In the genomic region with DNA sequence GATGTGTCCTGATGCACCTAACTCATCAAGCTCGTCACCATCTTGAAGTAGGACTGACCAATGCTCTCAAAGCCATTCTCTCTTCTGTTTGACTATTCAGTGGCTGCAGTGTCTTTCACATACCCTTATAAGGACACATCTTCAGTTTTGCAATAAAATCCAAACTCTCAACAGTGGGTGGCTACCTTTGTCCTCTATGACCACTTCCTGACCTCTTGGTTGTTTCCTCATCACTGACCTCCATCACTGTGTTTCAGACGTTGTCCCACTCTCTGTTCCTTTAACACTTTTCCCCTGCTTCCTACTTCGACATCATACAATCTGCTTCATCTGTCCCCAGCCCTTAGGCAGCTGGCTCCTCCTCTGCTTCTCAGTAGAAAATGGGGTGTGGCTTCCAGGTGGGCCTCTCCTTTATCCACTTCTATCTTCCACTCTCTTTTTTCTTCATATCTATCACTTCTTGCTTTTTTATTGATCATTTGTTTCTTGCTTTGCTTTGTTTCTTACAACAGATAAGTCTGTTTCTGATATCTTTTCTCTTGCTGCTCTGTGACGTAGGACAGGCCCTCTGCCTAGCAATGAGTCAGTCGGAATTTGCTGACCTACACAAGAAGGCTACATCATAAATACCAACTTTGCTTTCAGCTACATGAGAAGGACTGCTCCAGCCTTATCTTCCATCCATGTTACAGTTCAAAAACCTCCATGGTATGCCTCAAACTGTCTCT, we compare ENCODE assay signal across 41 mouse cellular contexts. TPM values are rescaled to one million over a fixed set of nuclear protein-coding genes. Genes with fewer than 3 reads are reported as not detected.
DNase-seq lines count a peak whose midpoint lies in the region; ATAC-seq and TF ChIP-seq lines count a peak whose summit lies in the region.
"Had no signal": no experiment of that assay in that cellular context is flagged by ENCODE, and none has a peak within 500 bp of the region (broad histone marks: within the 10 kb centered on the region; RNA-seq: fewer than 3 reads in every experiment).

No protein-coding gene starts in this region.

- no peak overlapping the region for H3K4me3 ChIP-seq in liver, postnatal 0 days (ENCODE audit: low read depth, low read length)
- no peak overlapping the region for H3K4me3 ChIP-seq in liver, embryonic 12.5 days
- no peak overlapping the region for H3K4me3 ChIP-seq in intestine, postnatal 0 days (ENCODE audit: low read depth, low read length)
- H3K4me3 ChIP-seq: embryonic facial prominence, embryonic 10.5 days; embryonic facial prominence, embryonic 15.5 days; forebrain, embryonic 12.5 days; hindbrain, embryonic 13.5 days; layer of hippocampus, adult 2 months; liver, embryonic 13.5 days; myocyte; neural tube, embryonic 12.5 days had no signal

- no peaks in the 10 kb centered on the region for H3K27me3 ChIP-seq in liver, postnatal 0 days (ENCODE audit: insufficient read depth, low read length)
- no peaks in the 10 kb centered on the region for H3K27me3 ChIP-seq in liver, embryonic 12.5 days (replicated peaks)
- no peaks in the 10 kb centered on the region for H3K27me3 ChIP-seq in intestine, postnatal 0 days (replicated peaks; ENCODE audit: control insufficient read depth, insufficient read depth, low read length)
- H3K27me3 ChIP-seq: CH12.LX; embryonic facial prominence, embryonic 15.5 days; forebrain, embryonic 12.5 days; hindbrain, embryonic 13.5 days; liver, embryonic 13.5 days; neural tube, embryonic 12.5 days; Patski had no signal

- no peak overlapping the region for H3K4me2 ChIP-seq in liver, postnatal 0 days (ENCODE audit: low read depth, low read length)
- H3K4me2 ChIP-seq in liver, embryonic 12.5 days, result no peak overlapping the region
- H3K4me2 ChIP-seq in intestine, postnatal 0 days (replicated peaks; ENCODE audit: low read depth), result no peak overlapping the region
- H3K4me2 ChIP-seq: embryonic facial prominence, embryonic 15.5 days; forebrain, embryonic 12.5 days; heart, embryonic 11.5 days; hindbrain, embryonic 13.5 days; liver, embryonic 13.5 days; lung, embryonic 14.5 days; midbrain, embryonic 11.5 days; neural tube, embryonic 12.5 days had no signal

- H3K9me3 ChIP-seq in liver, postnatal 0 days (ENCODE audit: low read length), result no peaks in the 10 kb centered on the region
- H3K9me3 ChIP-seq in liver, embryonic 12.5 days (replicated peaks), result no peaks in the 10 kb centered on the region
- no peaks in the 10 kb centered on the region for H3K9me3 ChIP-seq in intestine, postnatal 0 days (ENCODE audit: control insufficient read depth)
- H3K9me3 ChIP-seq: embryonic facial prominence, embryonic 10.5 days; embryonic facial prominence, embryonic 15.5 days; forebrain, embryonic 12.5 days; hindbrain, embryonic 13.5 days; liver, embryonic 13.5 days; neural tube, embryonic 12.5 days had no signal

- H3K4me1 ChIP-seq in liver, postnatal 0 days (ENCODE audit: insufficient read depth), result no peaks in the 10 kb centered on the region
- H3K4me1 ChIP-seq in liver, embryonic 12.5 days, result no peaks in the 10 kb centered on the region
- no peaks in the 10 kb centered on the region for H3K4me1 ChIP-seq in intestine, postnatal 0 days (replicated peaks; ENCODE audit: control insufficient read depth, insufficient read depth, low read length)
- H3K4me1 ChIP-seq: embryonic facial prominence, embryonic 10.5 days; embryonic facial prominence, embryonic 15.5 days; forebrain, embryonic 12.5 days; hindbrain, embryonic 13.5 days; liver, embryonic 13.5 days; neural tube, embryonic 12.5 days had no signal

- H3K27ac ChIP-seq in liver, postnatal 0 days (ENCODE audit: low read depth), result no peak overlapping the region
- no peak overlapping the region for H3K27ac ChIP-seq in liver, embryonic 12.5 days
- no peak overlapping the region for H3K27ac ChIP-seq in intestine, postnatal 0 days (ENCODE audit: low read depth, low read length)
- H3K27ac ChIP-seq: embryonic facial prominence, embryonic 10.5 days; embryonic facial prominence, embryonic 15.5 days; forebrain, embryonic 12.5 days; hindbrain, embryonic 13.5 days; layer of hippocampus, adult 2 months; liver, embryonic 13.5 days; neural tube, embryonic 12.5 days had no signal

- no peaks in the 10 kb centered on the region for H3K36me3 ChIP-seq in liver, postnatal 0 days (replicated peaks; ENCODE audit: insufficient read depth, low read length)
- H3K36me3 ChIP-seq in liver, embryonic 12.5 days, result no peaks in the 10 kb centered on the region
- no peaks in the 10 kb centered on the region for H3K36me3 ChIP-seq in intestine, postnatal 0 days (ENCODE audit: control insufficient read depth, insufficient read depth)
- H3K36me3 ChIP-seq: embryonic facial prominence, embryonic 10.5 days; embryonic facial prominence, embryonic 15.5 days; forebrain, embryonic 12.5 days; hindbrain, embryonic 13.5 days; liver, embryonic 13.5 days; neural tube, embryonic 12.5 days had no signal

- TF ChIP-seq EP300 in liver, postnatal 0 days (IDR thresholded peaks at IDR 0.05; ENCODE audit: low read depth), result no peak

- 53% methylated on average over 5 of the region's 5 CpGs for WGBS in liver, postnatal 0 days (ENCODE audit: insufficient replicate concordance)
- WGBS in liver, embryonic 12.5 days (ENCODE audit: insufficient replicate concordance), result 47% methylated on average over 5 of the region's 5 CpGs
- WGBS in intestine, postnatal 0 days, result 42% methylated on average over 5 of the region's 5 CpGs

- DNase-seq in liver, postnatal 0 days, result no peak
- DNase-seq in 3T3-L1 (ENCODE audit: low read depth, low spot score), result peak; percentile 47
- no peak for DNase-seq in cerebellum, adult 11 months
- no peak for DNase-seq in MN1 (ENCODE audit: low spot score)
- DNase-seq in heart, postnatal 4 days, result no peak
- DNase-seq: adrenal gland, postnatal 25 days; cerebellum, adult 18-20 months; cerebellum, postnatal 14 days; forebrain, postnatal 0 days; gastrocnemius, postnatal 10 days; heart, postnatal 36 days; kidney, adult 2 months; kidney, postnatal 36 days; left cerebral cortex, postnatal 4 days; liver, embryonic 13.5 days; lung, embryonic 14.5 days; thymus, adult 18-20 months; thymus, postnatal 4 days had no signal

- H3K9ac ChIP-seq in liver, postnatal 0 days (replicated peaks), result no peak overlapping the region
- H3K9ac ChIP-seq in liver, embryonic 12.5 days, result no peak overlapping the region
- no peak overlapping the region for H3K9ac ChIP-seq in intestine, postnatal 0 days (ENCODE audit: low read depth, low read length)
- H3K9ac ChIP-seq: embryonic facial prominence, embryonic 15.5 days; forebrain, embryonic 12.5 days; forebrain, postnatal 0 days; hindbrain, embryonic 13.5 days; liver, embryonic 13.5 days; lung, embryonic 14.5 days; neural tube, embryonic 12.5 days had no signal

- no peak for TF ChIP-seq CTCF in liver, postnatal 0 days (IDR thresholded peaks at IDR 0.05; ENCODE audit: low read depth)
- no peak for TF ChIP-seq CTCF in intestine, postnatal 0 days (IDR thresholded peaks at IDR 0.05; ENCODE audit: low read depth)

- 0 out of 2 replicates have a peak, but pooled peaks have one; percentile 35 for ATAC-seq in liver, postnatal 0 days
- no peak for ATAC-seq in liver, embryonic 12.5 days
- peak; percentile 68 for ATAC-seq in common myeloid progenitor, adult 5-6 weeks (replicated peaks; ENCODE audit: low read depth, poor library complexity, severe bottlenecking)
- peak; percentile 89 for ATAC-seq in intestine, postnatal 0 days
- ATAC-seq: forebrain, postnatal 0 days; midbrain, embryonic 16.5 days; Patski had no signal

RNA-seq across cellular contexts. Expression of gene Calml3, which starts 14.1 kb away (rescaled TPM):
- polyA plus RNA-seq in liver, postnatal 0 days (2015; fragmentation: Nextera tagmentation; extraction: Ambion mirVana), result not detected in 2 replicates
- not detected in 2 replicates for polyA plus RNA-seq in liver, embryonic 12.5 days (2016; fragmentation: Nextera tagmentation; extraction: Ambion mirVana)
- total RNA-seq in common myeloid progenitor, adult 5-6 weeks (2017), result not detected in 2 replicates
- not detected in 2 replicates for polyA plus RNA-seq in intestine, postnatal 0 days (2015; fragmentation: Nextera tagmentation; extraction: Ambion mirVana)
- not detected for total RNA-seq in heart, postnatal 4 days (2021)
- total RNA-seq: adrenal gland, postnatal 25 days; CH12.LX; ES-E14; forebrain, postnatal 0 days; gastrocnemius, postnatal 10 days; heart, postnatal 36 days; layer of hippocampus, adult 2 months; layer of hippocampus, postnatal 25 days; left cerebral cortex, postnatal 4 days had no signal
- polyA plus RNA-seq: embryonic facial prominence, embryonic 10.5 days; forebrain, embryonic 12.5 days; forebrain, postnatal 0 days; hindbrain, embryonic 13.5 days; liver, embryonic 13.5 days; lung, embryonic 14.5 days; midbrain, embryonic 11.5 days; midbrain, embryonic 16.5 days; neural tube, embryonic 12.5 days; small intestine, adult 2 months had no signal

RNA-seq across cellular contexts. Expression of gene Calm4, which starts 19.4 kb away (rescaled TPM):
- polyA plus RNA-seq in liver, postnatal 0 days (2015; fragmentation: Nextera tagmentation; extraction: Ambion mirVana), result not detected in 2 replicates
- polyA plus RNA-seq in liver, embryonic 12.5 days (2016; fragmentation: Nextera tagmentation; extraction: Ambion mirVana), result not detected in 2 replicates
- total RNA-seq in common myeloid progenitor, adult 5-6 weeks (2017), result 0.23 TPM in 1 of 2 replicates, not detected in the other
- polyA plus RNA-seq in intestine, postnatal 0 days (2015; fragmentation: Nextera tagmentation; extraction: Ambion mirVana), result not detected in 2 replicates
- total RNA-seq in heart, postnatal 4 days (2021), result not detected
- total RNA-seq: adrenal gland, postnatal 25 days; CH12.LX; ES-E14; forebrain, postnatal 0 days; gastrocnemius, postnatal 10 days; heart, postnatal 36 days; layer of hippocampus, adult 2 months; layer of hippocampus, postnatal 25 days; left cerebral cortex, postnatal 4 days had no signal
- polyA plus RNA-seq: C2C12; embryonic facial prominence, embryonic 10.5 days; forebrain, embryonic 12.5 days; forebrain, postnatal 0 days; gonadal fat pad, adult 2 months; heart, embryonic 11.5 days; heart, embryonic 16.5 days; hindbrain, embryonic 13.5 days; kidney, adult 2 months; kidney, embryonic 16.5 days; liver, embryonic 13.5 days; lung, embryonic 14.5 days; midbrain, embryonic 11.5 days; midbrain, embryonic 16.5 days; neural tube, embryonic 12.5 days; Patski; small intestine, adult 2 months; stomach, embryonic 14.5 days had no signal

RNA-seq across cellular contexts. Expression of gene Calm5, which starts 35.8 kb away (rescaled TPM):
- not detected in 2 replicates for polyA plus RNA-seq in liver, postnatal 0 days (2015; fragmentation: Nextera tagmentation; extraction: Ambion mirVana)
- polyA plus RNA-seq in liver, embryonic 12.5 days (2016; fragmentation: Nextera tagmentation; extraction: Ambion mirVana), result not detected in 2 replicates
- total RNA-seq in common myeloid progenitor, adult 5-6 weeks (2017), result not detected in 2 replicates
- polyA plus RNA-seq in intestine, postnatal 0 days (2015; fragmentation: Nextera tagmentation; extraction: Ambion mirVana), result not detected in 2 replicates
- total RNA-seq in heart, postnatal 4 days (2021), result not detected
- total RNA-seq: adrenal gland, postnatal 25 days; CH12.LX; ES-E14; forebrain, postnatal 0 days; gastrocnemius, postnatal 10 days; heart, postnatal 36 days; layer of hippocampus, adult 2 months; layer of hippocampus, postnatal 25 days; left cerebral cortex, postnatal 4 days had no signal
- polyA plus RNA-seq: C2C12; embryonic facial prominence, embryonic 10.5 days; forebrain, embryonic 12.5 days; forebrain, postnatal 0 days; gonadal fat pad, adult 2 months; heart, embryonic 11.5 days; heart, embryonic 16.5 days; hindbrain, embryonic 13.5 days; kidney, adult 2 months; kidney, embryonic 16.5 days; liver, embryonic 13.5 days; lung, embryonic 14.5 days; midbrain, embryonic 11.5 days; midbrain, embryonic 16.5 days; myocyte; neural tube, embryonic 12.5 days; Patski; small intestine, adult 2 months; stomach, embryonic 14.5 days had no signal
